Mouse (Mus musculus) bone marrow, adult 2 months (tissue): Measurements from ENCODE around the gene Tmprss11c.

Source experiments
- CTCF ChIP-seq: fragments of 200-500 bp; IDR thresholded peaks from 2 replicates; pipeline ENCODE4 v1.5.1; 2011; ENCODE audit warnings: low read length, control low read depth; ENCODE audit not compliant: control insufficient read depth, insufficient read depth
- POLR2A ChIP-seq: fragments of 200-500 bp; IDR thresholded peaks from 2 replicates; pipeline ENCODE4 v1.6.1; 2011; ENCODE audit warnings: low read depth, mild to moderate bottlenecking, control low read depth, low read length, borderline replicate concordance; ENCODE audit not compliant: control insufficient read depth

- no peak for TF ChIP-seq CTCF
- TF ChIP-seq POLR2A = no peak
Observed at GRCm38 (mm10) chr5:86246559-86246958, 42.5 kb downstream of the Tmprss11c start.
